Mouse (Mus musculus) heart, adult 2 months (tissue): ENCODE measurements at regions not wholly inside any gene's neighbourhood (a gene's known extent, or its start where the extent isn't known, plus 50 kb on each side); places are given as distances from the start of the nearest gene placed in this dataset.

Experiments used
- CTCF ChIP-seq: fragments of 200-600 bp; IDR thresholded peaks from 2 replicates; pipeline ENCODE4 v1.8.1; 2022; ENCODE audit warnings: antibody characterized with exemption, mild to moderate bottlenecking, moderate library complexity
- EP300 ChIP-seq: fragments of 200-500 bp; IDR thresholded peaks from 2 replicates; pipeline ENCODE4 v1.6.1; 2011; ENCODE audit warnings: low read depth, low read length, control low read depth; ENCODE audit not compliant: insufficient read depth
- POLR2A ChIP-seq: fragments of 200-500 bp; IDR thresholded peaks from 2 replicates; pipeline ENCODE4 v1.6.1; 2011; ENCODE audit warnings: mild to moderate bottlenecking, low read depth, low read length, control low read depth; ENCODE audit not compliant: insufficient read depth

DNA sequence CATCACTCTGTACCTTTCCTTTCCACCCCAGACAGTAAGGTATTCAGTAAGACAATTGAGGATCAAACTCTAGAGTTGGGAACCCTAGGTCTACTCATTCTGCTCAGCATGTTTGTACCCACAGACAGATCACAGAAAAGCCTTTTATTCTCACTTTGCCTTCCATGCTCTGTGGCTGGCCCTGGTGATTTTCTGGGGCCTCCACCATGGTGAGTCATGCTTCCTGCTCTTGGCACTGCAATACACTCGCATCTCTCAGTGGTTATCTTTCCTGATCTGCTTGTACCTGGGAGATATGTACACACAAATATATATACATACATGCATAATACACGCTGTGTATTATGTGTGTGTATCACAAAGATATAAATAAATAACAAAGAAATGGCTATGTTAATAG, 919.2 kb upstream of the Vwc2 start:
- TF ChIP-seq CTCF (no peak), POLR2A (no peak), EP300 (no peak)
